In the genomic region with DNA sequence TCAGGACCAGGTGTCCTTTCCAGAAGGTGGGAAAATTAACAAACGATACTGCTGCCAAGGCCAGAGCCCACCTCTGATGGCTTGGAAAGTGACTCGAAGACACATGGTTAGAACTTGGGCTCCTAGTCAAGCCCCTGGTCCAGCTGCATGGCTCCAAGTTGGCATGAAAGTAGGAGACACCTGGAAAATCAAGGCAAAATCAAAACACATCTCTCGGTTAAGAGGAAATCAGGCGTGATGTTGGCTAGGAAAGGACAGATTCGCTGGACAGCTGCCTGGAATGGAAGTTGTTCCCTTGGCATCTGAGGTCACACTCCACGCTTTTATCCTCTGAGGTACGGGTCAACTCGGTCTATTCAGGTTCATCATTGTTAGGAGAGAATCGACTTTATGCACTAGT, we compare ENCODE assay signal across 13 mouse cellular contexts.
"Had no signal": no experiment of that assay in that cellular context is flagged by ENCODE, and none has a peak within 500 bp of the region (broad histone marks: within the 10 kb centered on the region; RNA-seq: fewer than 3 reads in every experiment).

No protein-coding gene starts in this region.

- DNase-seq: heart, postnatal 10 days; heart, postnatal 14 days; heart, postnatal 36 days; heart, postnatal 4 days; kidney, adult 11 months; kidney, adult 18-20 months; kidney, adult 2 months; kidney, adult 8-10 months; kidney, postnatal 10 days; kidney, postnatal 14 days; kidney, postnatal 4 days; layer of hippocampus, adult 9-11 months; layer of hippocampus, postnatal 36 days had no signal
